Mouse (Mus musculus): ENCODE measurements around the gene Rptor.
A peak's percentile ranks its signal among the peaks of the same experiment; 100 is the strongest.

Gene Rptor

GRCm38 (mm10) chr11:119942201-119942726 lies 339.6 kb downstream of the Rptor start:
- no peak for DNase-seq

- peak; percentile 98 for DNase-seq
Observed at GRCm38 (mm10) chr11:119942727-119943427, 340.2 kb downstream of the Rptor start, which contains the start of gene Baiap2. Gene Baiap2, plus strand, starts transcription at chr11:119942763.

GRCm38 (mm10) chr11:119943428-119943988 lies 340.8 kb downstream of the Rptor start:
- DNase-seq = no peak

DNA sequence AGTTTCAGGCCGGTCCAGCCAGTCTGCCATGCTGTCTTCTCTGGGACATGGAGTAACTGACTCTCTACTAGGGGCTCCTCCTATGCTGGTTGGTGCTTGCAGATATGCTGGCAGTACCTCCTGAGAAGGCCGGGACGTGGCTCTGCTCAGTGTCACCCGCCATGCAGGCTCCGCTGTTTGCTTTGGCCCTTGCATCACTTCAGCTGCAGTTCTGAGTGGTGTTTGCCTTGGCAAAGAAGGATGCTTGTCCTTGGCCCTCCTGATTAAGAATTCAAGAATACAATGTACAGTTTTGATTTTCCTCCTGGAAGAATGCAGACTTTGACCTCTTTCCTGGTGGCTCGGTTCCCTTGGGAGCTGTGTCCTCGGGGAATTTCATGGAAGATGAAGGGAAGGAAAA lies 342.6 kb downstream of the Rptor start:
- DNase-seq = no peak

DNA sequence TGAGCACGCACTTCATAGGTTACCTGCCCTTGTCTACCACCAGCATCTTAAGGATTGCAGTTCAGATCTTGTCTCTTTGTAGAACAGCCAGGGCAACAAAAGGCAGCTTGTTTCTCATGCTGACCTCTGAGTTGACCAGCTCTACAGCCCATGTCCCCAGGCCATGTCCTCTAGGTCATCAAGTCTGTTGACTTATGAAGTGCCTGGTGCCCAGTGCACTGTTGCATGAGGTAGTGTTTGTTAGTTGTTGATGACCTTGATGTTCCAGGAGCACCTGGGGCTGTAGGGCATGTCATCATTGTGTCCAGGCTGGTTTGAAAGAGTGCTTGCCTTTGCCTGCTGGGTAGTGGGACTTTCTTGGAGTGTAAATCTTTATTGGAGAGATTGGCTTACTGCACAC lies 344.7 kb downstream of the Rptor start:
- no peak for DNase-seq

DNA sequence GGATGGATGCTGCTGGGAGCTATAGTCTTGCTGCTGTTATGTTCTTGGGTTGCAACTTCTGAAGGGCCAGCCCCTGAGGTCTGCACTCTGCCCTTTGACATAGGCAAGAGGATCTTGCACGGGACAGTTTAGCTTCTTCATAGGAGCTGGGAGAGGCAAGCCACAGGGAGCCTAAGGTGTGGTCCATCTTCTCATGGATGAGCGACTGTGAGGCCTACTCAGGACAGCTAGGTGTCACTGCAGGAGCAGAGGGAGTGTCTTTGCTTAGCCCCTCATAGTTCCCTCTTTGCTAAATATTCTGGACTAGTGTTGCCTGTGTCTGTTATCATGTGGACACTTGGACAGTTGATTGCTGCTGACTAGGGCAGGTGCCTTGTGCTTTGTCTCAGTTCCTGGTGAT lies 345.2 kb downstream of the Rptor start:
- no peak for DNase-seq

DNA sequence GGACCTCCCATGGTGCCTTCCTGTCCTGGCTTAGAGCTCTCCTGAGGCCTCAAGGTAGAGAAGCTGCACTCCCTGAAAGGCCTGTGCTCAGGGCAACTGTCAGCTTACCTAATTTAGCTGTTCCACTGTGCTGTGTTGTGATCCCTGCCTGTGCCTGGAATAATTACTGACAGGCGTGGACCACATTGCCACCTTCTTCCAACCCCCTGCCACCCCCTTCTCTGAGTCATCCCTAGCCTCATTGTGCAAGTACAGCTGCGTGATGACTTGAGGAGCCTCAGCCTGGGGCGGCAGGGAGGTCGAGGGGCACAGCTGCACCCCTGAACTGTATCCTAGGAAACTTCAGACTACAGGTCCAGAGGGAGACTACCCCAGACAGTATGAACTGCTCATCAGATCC lies 345.6 kb downstream of the Rptor start:
- DNase-seq = no peak

DNA sequence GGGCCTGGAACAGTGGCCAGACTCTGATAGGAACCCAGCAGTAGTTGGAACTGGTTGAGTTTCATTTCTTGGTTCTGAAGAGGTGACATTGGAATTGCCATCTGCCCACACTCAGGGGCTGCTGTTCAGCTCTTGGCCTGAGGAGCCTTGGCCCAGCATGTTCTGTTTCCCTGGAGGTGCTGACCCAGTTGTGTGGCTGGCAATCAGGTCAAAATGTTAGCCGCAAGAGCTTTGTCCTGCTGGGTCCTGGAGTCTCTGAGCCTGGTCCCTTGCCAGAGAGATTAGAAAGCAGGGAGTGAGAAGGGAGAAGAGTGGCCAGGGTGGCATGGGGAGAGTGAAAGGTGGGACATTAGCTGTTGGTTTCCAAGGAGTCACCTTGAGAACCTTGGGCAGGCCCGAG lies 346.1 kb downstream of the Rptor start:
- no peak for DNase-seq

Data from cerebellum, adult 11 months (tissue).